Mouse (Mus musculus) heart, postnatal 0 days (tissue): Measurements from ENCODE around the gene Col25a1.

Source experiments
- CTCF ChIP-seq: IDR thresholded peaks from 2 replicates; pipeline ENCODE4 v1.5.1; 2016; ENCODE audit warnings: antibody characterized with exemption, control low read depth, low read depth
- EP300 ChIP-seq: IDR thresholded peaks from 2 replicates; pipeline ENCODE4 v1.6.1; 2016; ENCODE audit warnings: antibody characterized with exemption, low read depth

- TF ChIP-seq CTCF (no peak), EP300 (no peak)
These were observed 312.7 kb downstream of the Col25a1 start for GRCm38 (mm10) chr3:130443842-130444627.
